Mouse (Mus musculus): ENCODE measurements around the gene Gm45140.

DNA sequence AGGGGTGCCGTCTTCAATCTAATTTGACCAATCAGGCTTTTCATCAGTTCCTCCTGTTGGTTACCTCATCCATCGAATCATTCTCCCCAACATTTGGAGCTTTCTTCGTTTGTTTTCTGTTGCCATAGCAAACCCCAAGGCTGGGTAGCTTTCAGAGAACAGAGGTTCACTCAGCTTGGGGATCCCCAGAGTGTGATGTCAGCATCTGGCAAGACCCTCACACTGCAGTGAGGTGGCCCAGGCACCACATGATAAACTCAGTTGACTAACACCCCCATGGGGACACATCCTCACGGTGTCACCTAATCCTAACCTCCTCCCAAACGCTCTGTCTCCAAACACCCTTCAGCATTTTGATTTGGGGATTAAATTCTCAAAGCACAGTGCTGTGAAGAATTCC lies 92.3 kb downstream of the Gm45140 start:
- TF ChIP-seq CTCF (IDR thresholded peaks at IDR 0.05; ENCODE audit: borderline replicate concordance, extremely low read depth, insufficient read depth, insufficient read length) (no peak), POLR2A (IDR thresholded peaks at IDR 0.05; ENCODE audit: borderline replicate concordance, extremely low read depth, insufficient read depth, insufficient read length, poor library complexity, severe bottlenecking) (no peak)
